Mouse (Mus musculus) olfactory bulb, adult 2 months (tissue): ENCODE data around the gene Rpl32.

ENCODE experiments used
- CTCF ChIP-seq: fragments of 200-500 bp; IDR thresholded peaks from 2 replicates; pipeline ENCODE4 v1.5.1; 2012; ENCODE audit warnings: low read depth, mild to moderate bottlenecking, low read length, moderate library complexity; ENCODE audit not compliant: insufficient read depth
- POLR2A ChIP-seq: fragments of 200-500 bp; IDR thresholded peaks from 2 replicates; pipeline ENCODE4 v1.6.1; 2012; ENCODE audit warnings: mild to moderate bottlenecking, low read depth, low read length, moderate library complexity; ENCODE audit not compliant: insufficient read depth

GRCm38 (mm10) chr6:115767357-115767756 is 41.2 kb downstream of the Rpl32 start:
- no peak for TF ChIP-seq POLR2A
- no peak for TF ChIP-seq CTCF
